Mouse (Mus musculus): Measurements from ENCODE around the gene Naa16.

- TF ChIP-seq CTCF (IDR thresholded peaks at IDR 0.05; ENCODE audit: borderline replicate concordance, insufficient read depth, low read depth, low read length) = no peak
- 0 out of 2 replicates have a peak, but pooled peaks have one; percentile 17 for TF ChIP-seq POLR2A (IDR thresholded peaks at IDR 0.05; ENCODE audit: borderline replicate concordance, insufficient read depth, low read length)
Observed at GRCm38 (mm10) chr14:79300641-79301350, 89.8 kb downstream of the Naa16 start.

All from cerebellum, adult 2 months (tissue).